ENCODE assay signal across 10 mouse cellular contexts in genomic region chr2:19444931-19445831, GRCm38 (mm10). TPM values are rescaled to one million over a fixed set of nuclear protein-coding genes. Genes with fewer than 3 reads are reported as not detected.
DNase-seq lines count a peak whose midpoint lies in the region; ATAC-seq and TF ChIP-seq lines count a peak whose summit lies in the region.
"Had no signal": no experiment of that assay in that cellular context is flagged by ENCODE, and none has a peak within 500 bp of the region (broad histone marks: within the 10 kb centered on the region; RNA-seq: fewer than 3 reads in every experiment).

Ptf1a (plus strand) TSS chr2:19445663.

- H3K27me3 ChIP-seq in testis, adult 2 months (ENCODE audit: control insufficient read depth, insufficient read depth, low read length) = no peaks in the 10 kb centered on the region
- peaks cover 100% of the 10 kb centered on the region for H3K27me3 ChIP-seq in midbrain, embryonic 10.5 days (ENCODE audit: low read depth, poor library complexity, severe bottlenecking)

- H3K9me3 ChIP-seq in midbrain, embryonic 10.5 days (replicated peaks) = no peaks in the 10 kb centered on the region

- WGBS in midbrain, embryonic 10.5 days = under 1% methylated on average over 53 of the region's 53 CpGs

- H3K4me1 ChIP-seq in testis, adult 2 months (ENCODE audit: control insufficient read depth, insufficient read depth, low read length) = peaks cover 20% of the 10 kb centered on the region
- H3K4me1 ChIP-seq in midbrain, embryonic 10.5 days = peaks cover 45% of the 10 kb centered on the region

- no peak within 1 kb of the TSS for H3K27ac ChIP-seq in testis, adult 2 months (ENCODE audit: control insufficient read depth, insufficient read depth, low read depth, low read length)
- H3K27ac ChIP-seq in midbrain, embryonic 10.5 days (replicated peaks) = no peak within 1 kb of the TSS
- H3K27ac ChIP-seq: left cerebral cortex, adult 2 months had no signal

- DNase-seq in embryo, embryonic 10 days (ENCODE audit: low spot score) = peak; percentile 56
- DNase-seq in embryo, embryonic 11 days = no peak
- DNase-seq in testis, postnatal 10 days (ENCODE audit: low spot score) = no peak
- DNase-seq in midbrain, embryonic 10.5 days (ENCODE audit: low spot score) = peak; percentile 57
- DNase-seq in urinary bladder, adult 2 months (ENCODE audit: low spot score) = no peak
- no peak for DNase-seq in adipocyte (ENCODE audit: low spot score)
- DNase-seq: adrenal gland, postnatal 36 days had no signal

- TF ChIP-seq POLR2A in testis, adult 2 months (IDR thresholded peaks at IDR 0.05; ENCODE audit: control insufficient read depth, low read depth, low read length) = no peak

- ATAC-seq in erythroblast, adult 5-6 weeks (replicated peaks; ENCODE audit: low FRiP score, poor library complexity, severe bottlenecking) = no peak

- no peaks in the 10 kb centered on the region for H3K36me3 ChIP-seq in testis, adult 2 months (ENCODE audit: control insufficient read depth, insufficient read depth, low read length)
- H3K36me3 ChIP-seq in midbrain, embryonic 10.5 days = no peaks in the 10 kb centered on the region

- no peak for TF ChIP-seq CTCF in testis, adult 2 months (IDR thresholded peaks at IDR 0.05; ENCODE audit: control insufficient read depth, insufficient read depth, insufficient replicate concordance, low read depth, low read length)

- H3K4me3 ChIP-seq in testis, adult 2 months (ENCODE audit: control insufficient read depth, low read depth, low read length) = peak within 1 kb of the TSS; percentile 52
- peak within 1 kb of the TSS; percentile 48 for H3K4me3 ChIP-seq in midbrain, embryonic 10.5 days
- H3K4me3 ChIP-seq: left cerebral cortex, adult 2 months had no signal

RNA-seq across cellular contexts. Expression of gene Ptf1a, which starts in this region (rescaled TPM):
- polyA plus RNA-seq in testis, adult 2 months (2012; rRNA removed) = 0.06 TPM in 1 of 2 replicates, not detected in the other
- 0.20 and 0.69 TPM in 2 replicates for polyA plus RNA-seq in midbrain, embryonic 10.5 days (2016; fragmentation: Nextera tagmentation; extraction: Ambion mirVana)
- not detected in 2 replicates for polyA plus RNA-seq in urinary bladder, adult 2 months (2012; rRNA removed)
- not detected in 2 replicates for total RNA-seq in erythroblast, adult 5-6 weeks (2015; ENCODE audit: low replicate concordance)
- total RNA-seq in erythroblast, adult 5-6 weeks (2017; ENCODE audit: low replicate concordance) = not detected in 2 replicates
- total RNA-seq: adrenal gland, postnatal 36 days; left cerebral cortex, adult 2 months had no signal

Comparison
In these comparisons a context has a peak if more than half of its experiments do, and no peak if none do; other contexts are left out.
1. Peak in DNase-seq and H3K4me3 ChIP-seq in midbrain, embryonic 10.5 days; RNA of the gene not detected or under 1 TPM.